In the genomic region with DNA sequence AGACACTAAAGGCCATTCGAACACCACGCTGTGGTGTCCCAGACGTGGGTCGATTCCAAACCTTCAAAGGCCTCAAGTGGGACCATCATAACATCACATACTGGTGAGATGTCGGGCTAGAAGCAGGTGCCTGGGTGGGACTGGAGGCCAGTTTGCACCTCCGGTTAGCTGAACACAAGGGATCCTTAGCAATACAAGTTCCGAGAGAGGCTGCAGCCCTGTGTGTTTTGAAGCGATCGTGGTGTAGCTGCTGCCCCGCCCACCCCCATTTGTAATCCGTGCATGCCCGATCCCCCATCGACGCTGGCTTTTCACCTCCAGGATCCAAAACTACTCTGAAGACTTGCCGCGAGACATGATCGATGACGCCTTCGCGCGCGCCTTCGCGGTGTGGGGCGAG, we compare ENCODE assay signal across 7 mouse cellular contexts. TPM values are rescaled to one million over a fixed set of nuclear protein-coding genes. Genes with fewer than 3 reads are reported as not detected.
DNase-seq lines count a peak whose midpoint lies in the region; ATAC-seq and TF ChIP-seq lines count a peak whose summit lies in the region.

No protein-coding gene starts in this region.

- H3K36me3 ChIP-seq in lung, embryonic 15.5 days, result no peaks in the 10 kb centered on the region
- no peaks in the 10 kb centered on the region for H3K36me3 ChIP-seq in forebrain, embryonic 13.5 days (ENCODE audit: poor library complexity, severe bottlenecking)
- H3K36me3 ChIP-seq in limb, embryonic 14.5 days (ENCODE audit: control insufficient read depth, insufficient read depth, low read length), result no peaks in the 10 kb centered on the region
- no peaks in the 10 kb centered on the region for H3K36me3 ChIP-seq in stomach, embryonic 16.5 days (ENCODE audit: control insufficient read depth, insufficient read depth, low read length)

- peak overlapping the region; percentile 2; the same call in 1 of the 2 replicates for H3K4me3 ChIP-seq in lung, embryonic 15.5 days
- H3K4me3 ChIP-seq in forebrain, embryonic 13.5 days, result peak overlapping the region; percentile 20
- H3K4me3 ChIP-seq in limb, embryonic 14.5 days (replicated peaks; ENCODE audit: low read length), result peak overlapping the region; percentile 24
- H3K4me3 ChIP-seq in stomach, embryonic 16.5 days (replicated peaks; ENCODE audit: low read length), result peak overlapping the region; percentile 19; the same call in 1 of the 2 replicates

- no peak for TF ChIP-seq POLR2A in limb, embryonic 14.5 days (IDR thresholded peaks at IDR 0.05; ENCODE audit: borderline replicate concordance, extremely low read depth, insufficient read depth, insufficient read length)

- no peak for ATAC-seq in lung, embryonic 15.5 days (ENCODE audit: borderline replicate concordance, extremely low read depth, low FRiP score, low TSS enrichment)
- ATAC-seq in forebrain, embryonic 13.5 days, result no peak
- ATAC-seq in limb, embryonic 14.5 days (ENCODE audit: low FRiP score, low read depth), result no peak
- no peak for ATAC-seq in stomach, embryonic 16.5 days (ENCODE audit: insufficient read depth, low FRiP score)

- H3K27ac ChIP-seq in lung, embryonic 15.5 days, result no peak overlapping the region
- no peak overlapping the region for H3K27ac ChIP-seq in forebrain, embryonic 13.5 days
- no peak overlapping the region for H3K27ac ChIP-seq in limb, embryonic 14.5 days (replicated peaks; ENCODE audit: low read depth, low read length)
- H3K27ac ChIP-seq in stomach, embryonic 16.5 days (ENCODE audit: low read length), result no peak overlapping the region

- peaks cover 83% of the 10 kb centered on the region for H3K27me3 ChIP-seq in lung, embryonic 15.5 days
- H3K27me3 ChIP-seq in forebrain, embryonic 13.5 days, result peaks cover 79% of the 10 kb centered on the region
- H3K27me3 ChIP-seq in limb, embryonic 14.5 days (ENCODE audit: control insufficient read depth, insufficient read depth, low read length), result peaks cover 50% of the 10 kb centered on the region
- peaks cover 67% of the 10 kb centered on the region for H3K27me3 ChIP-seq in stomach, embryonic 16.5 days (ENCODE audit: control insufficient read depth, insufficient read depth, low read length)

- no peak for DNase-seq in lung, postnatal 14 days
- no peak for DNase-seq in limb, embryonic 14.5 days (ENCODE audit: low spot score)
- DNase-seq in cerebellum, adult 11 months, result no peak
- DNase-seq in cerebellum, postnatal 4 days (ENCODE audit: low spot score in 2 of 2), result no peak

- WGBS in lung, embryonic 15.5 days, result 6% methylated on average over 25 of the region's 25 CpGs
- 6% methylated on average over 25 of the region's 25 CpGs for WGBS in forebrain, embryonic 13.5 days
- 8% methylated on average over 25 of the region's 25 CpGs for WGBS in limb, embryonic 14.5 days
- WGBS in stomach, embryonic 16.5 days, result 9% methylated on average over 25 of the region's 25 CpGs

- H3K4me2 ChIP-seq in lung, embryonic 15.5 days, result 0 out of 2 replicates have a peak overlapping the region, but pooled peaks have one; percentile 26
- peak overlapping the region; percentile 34 for H3K4me2 ChIP-seq in forebrain, embryonic 13.5 days
- peak overlapping the region; percentile 26 for H3K4me2 ChIP-seq in limb, embryonic 14.5 days (replicated peaks; ENCODE audit: low read depth, low read length, severe bottlenecking)
- H3K4me2 ChIP-seq in stomach, embryonic 16.5 days (ENCODE audit: low read depth, low read length), result no peak overlapping the region

- no peaks in the 10 kb centered on the region for H3K9me3 ChIP-seq in lung, embryonic 15.5 days
- H3K9me3 ChIP-seq in forebrain, embryonic 13.5 days (replicated peaks), result no peaks in the 10 kb centered on the region; the same call in 1 of the 2 replicates
- H3K9me3 ChIP-seq in limb, embryonic 14.5 days (ENCODE audit: control insufficient read depth, low read length), result no peaks in the 10 kb centered on the region
- H3K9me3 ChIP-seq in stomach, embryonic 16.5 days (replicated peaks; ENCODE audit: control insufficient read depth, low read length), result peaks cover 3% of the 10 kb centered on the region

- H3K4me1 ChIP-seq in lung, embryonic 15.5 days, result 0 out of 2 replicates have a peak, but pooled peaks cover 3% of the 10 kb centered on the region
- peaks cover 13% of the 10 kb centered on the region for H3K4me1 ChIP-seq in forebrain, embryonic 13.5 days
- H3K4me1 ChIP-seq in limb, embryonic 14.5 days (ENCODE audit: control insufficient read depth, insufficient read depth, low read length), result peaks cover 13% of the 10 kb centered on the region
- peaks cover 6% of the 10 kb centered on the region; the same call in 1 of the 2 replicates for H3K4me1 ChIP-seq in stomach, embryonic 16.5 days (ENCODE audit: control insufficient read depth, insufficient read depth, low read length)

- no peak overlapping the region for H3K9ac ChIP-seq in lung, embryonic 15.5 days
- no peak overlapping the region for H3K9ac ChIP-seq in forebrain, embryonic 13.5 days
- no peak overlapping the region for H3K9ac ChIP-seq in limb, embryonic 14.5 days (ENCODE audit: low read depth, low read length, severe bottlenecking)
- H3K9ac ChIP-seq in stomach, embryonic 16.5 days (ENCODE audit: low read length), result no peak overlapping the region

RNA-seq across cellular contexts. Expression of a gene that starts 8.4 kb away (rescaled TPM):
- polyA plus RNA-seq in lung, embryonic 15.5 days (2015; fragmentation: Nextera tagmentation; extraction: Ambion mirVana), result 0.59 and 1.4 TPM in 2 replicates
- polyA plus RNA-seq in forebrain, embryonic 13.5 days (2015; fragmentation: Nextera tagmentation; extraction: Ambion mirVana), result 8.6 and 10.6 TPM in 2 replicates
- 16.7 and 20.3 TPM in 2 replicates for polyA plus RNA-seq in limb, embryonic 14.5 days (2012; rRNA removed)
- polyA plus RNA-seq in limb, embryonic 14.5 days (2014; fragmentation: Nextera tagmentation; extraction: Ambion mirVana), result 13.6 and 19.1 TPM in 2 replicates
- 5.4 and 5.5 TPM in 2 replicates for polyA plus RNA-seq in stomach, embryonic 16.5 days (2015; fragmentation: Nextera tagmentation; extraction: Ambion mirVana)

RNA-seq across cellular contexts. Expression of a gene that starts 11.6 kb away (rescaled TPM):
- 0.68 and 1.1 TPM in 2 replicates for polyA plus RNA-seq in lung, embryonic 15.5 days (2015; fragmentation: Nextera tagmentation; extraction: Ambion mirVana)
- polyA plus RNA-seq in forebrain, embryonic 13.5 days (2015; fragmentation: Nextera tagmentation; extraction: Ambion mirVana), result 5.7 and 8.8 TPM in 2 replicates
- polyA plus RNA-seq in limb, embryonic 14.5 days (2012; rRNA removed), result 6.9 and 7.0 TPM in 2 replicates
- 0.72 and 0.88 TPM in 2 replicates for polyA plus RNA-seq in limb, embryonic 14.5 days (2014; fragmentation: Nextera tagmentation; extraction: Ambion mirVana)
- 0.26 and 0.46 TPM in 2 replicates for polyA plus RNA-seq in stomach, embryonic 16.5 days (2015; fragmentation: Nextera tagmentation; extraction: Ambion mirVana)

RNA-seq across cellular contexts. Expression of a gene that starts 37.4 kb away (rescaled TPM):
- 12.4 and 13.2 TPM in 2 replicates for polyA plus RNA-seq in lung, embryonic 15.5 days (2015; fragmentation: Nextera tagmentation; extraction: Ambion mirVana)
- 12.2 and 15.1 TPM in 2 replicates for polyA plus RNA-seq in forebrain, embryonic 13.5 days (2015; fragmentation: Nextera tagmentation; extraction: Ambion mirVana)
- 37.9 and 48.9 TPM in 2 replicates for polyA plus RNA-seq in limb, embryonic 14.5 days (2012; rRNA removed)
- 13.7 and 17.7 TPM in 2 replicates for polyA plus RNA-seq in limb, embryonic 14.5 days (2014; fragmentation: Nextera tagmentation; extraction: Ambion mirVana)
- 11.3 and 12.4 TPM in 2 replicates for polyA plus RNA-seq in stomach, embryonic 16.5 days (2015; fragmentation: Nextera tagmentation; extraction: Ambion mirVana)
